7 mouse cellular contexts compared by ENCODE assay signal in the genomic region with DNA sequence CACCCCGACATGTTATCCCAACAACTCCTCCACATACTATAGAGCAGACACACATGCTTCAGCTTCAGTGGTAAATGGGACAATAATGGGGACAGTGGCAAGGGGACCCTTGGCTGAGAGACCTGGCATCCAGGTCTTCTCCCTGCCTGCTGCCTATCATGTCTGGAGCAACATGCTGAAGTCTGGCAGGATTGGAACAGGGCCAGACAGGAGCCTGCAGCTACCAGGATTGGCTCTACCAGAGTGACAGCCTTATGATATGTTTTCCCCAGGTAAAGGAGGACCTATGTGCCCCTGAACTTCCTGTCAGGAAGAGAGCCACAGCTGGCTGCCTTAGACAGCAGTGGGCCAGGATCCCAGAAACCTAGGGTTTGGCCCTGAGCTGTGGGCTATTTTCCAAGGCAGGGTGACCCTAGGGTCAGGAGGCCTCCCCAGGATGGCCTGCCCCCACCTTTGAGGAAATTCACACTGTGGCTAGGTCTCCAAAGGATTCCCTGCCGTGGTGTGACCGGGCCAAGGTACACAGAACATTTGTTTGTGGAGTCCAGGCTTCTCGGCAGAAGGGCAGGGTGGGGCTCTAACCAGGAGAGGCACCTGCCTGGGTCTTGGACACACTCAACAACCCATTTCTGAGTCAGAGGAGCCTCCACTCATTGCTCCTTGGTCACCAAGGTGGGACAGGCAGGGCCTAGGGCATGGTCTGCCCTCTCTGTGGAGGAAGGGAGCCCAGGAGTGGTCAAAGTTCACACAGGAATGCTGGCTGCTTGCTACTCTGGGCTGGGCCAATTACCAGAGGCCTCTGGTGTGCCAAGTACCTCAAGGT.
A peak's percentile ranks its signal among the peaks of the same experiment; 100 is the strongest.
DNase-seq lines count a peak whose midpoint lies in the region; ATAC-seq and TF ChIP-seq lines count a peak whose summit lies in the region.

No protein-coding gene starts in this region.

- H3K4me1 ChIP-seq in hindbrain, embryonic 14.5 days (replicated peaks; ENCODE audit: control insufficient read depth, insufficient read depth, low read length) = peaks cover 28% of the 10 kb centered on the region
- H3K4me1 ChIP-seq in limb, embryonic 14.5 days (ENCODE audit: control insufficient read depth, insufficient read depth, low read length) = peaks cover 34% of the 10 kb centered on the region
- peaks cover 72% of the 10 kb centered on the region for H3K4me1 ChIP-seq in small intestine, adult 2 months (ENCODE audit: control insufficient read depth, insufficient read depth, insufficient read length, low read length)

- H3K9ac ChIP-seq in hindbrain, embryonic 14.5 days = no peak overlapping the region
- no peak overlapping the region for H3K9ac ChIP-seq in limb, embryonic 14.5 days (ENCODE audit: low read depth, low read length, severe bottlenecking)

- peak; percentile 50 for DNase-seq in 3134 (ENCODE audit: extremely low read depth, insufficient read length, low spot score)
- DNase-seq in adrenal gland, postnatal 25 days = peak; percentile 66
- no peak for DNase-seq in hindbrain, embryonic 14.5 days (ENCODE audit: low spot score)
- no peak for DNase-seq in limb, embryonic 14.5 days (ENCODE audit: low spot score)
- DNase-seq in left cerebral cortex, adult 9 months (ENCODE audit: low spot score in 2 of 2) = no peak
- no peak for DNase-seq in right cerebral cortex, adult 2 months (ENCODE audit: low spot score in 2 of 2)

- no peaks in the 10 kb centered on the region for H3K27me3 ChIP-seq in hindbrain, embryonic 14.5 days (ENCODE audit: control insufficient read depth, insufficient read depth, low read length)
- H3K27me3 ChIP-seq in limb, embryonic 14.5 days (ENCODE audit: control insufficient read depth, insufficient read depth, low read length) = no peaks in the 10 kb centered on the region
- H3K27me3 ChIP-seq in small intestine, adult 2 months (ENCODE audit: control insufficient read depth, insufficient read depth, low read length) = no peaks in the 10 kb centered on the region

- peak overlapping the region; percentile 74 for H3K27ac ChIP-seq in hindbrain, embryonic 14.5 days
- H3K27ac ChIP-seq in limb, embryonic 14.5 days (replicated peaks; ENCODE audit: low read depth, low read length) = peak overlapping the region; percentile 83
- peak overlapping the region; percentile 98 for H3K27ac ChIP-seq in small intestine, adult 2 months (ENCODE audit: insufficient read depth, low read depth, low read length)

- no peak overlapping the region for H3K4me3 ChIP-seq in hindbrain, embryonic 14.5 days (replicated peaks; ENCODE audit: low read length)
- no peak overlapping the region for H3K4me3 ChIP-seq in limb, embryonic 14.5 days (replicated peaks; ENCODE audit: low read length)
- H3K4me3 ChIP-seq in small intestine, adult 2 months (ENCODE audit: low read depth, low read length) = no peak overlapping the region

- 80% methylated on average over 4 of the region's 4 CpGs for WGBS in hindbrain, embryonic 14.5 days
- 51% methylated on average over 4 of the region's 4 CpGs for WGBS in limb, embryonic 14.5 days
- WGBS in small intestine, adult 2 months = 30% methylated on average over 4 of the region's 4 CpGs

- no peak for TF ChIP-seq POLR2A in limb, embryonic 14.5 days (IDR thresholded peaks at IDR 0.05; ENCODE audit: borderline replicate concordance, extremely low read depth, insufficient read depth, insufficient read length)
- TF ChIP-seq POLR2A in small intestine, adult 2 months (IDR thresholded peaks at IDR 0.05; ENCODE audit: low read depth, low read length) = no peak

- no peak for ATAC-seq in hindbrain, embryonic 14.5 days (ENCODE audit: low FRiP score)
- ATAC-seq in limb, embryonic 14.5 days (ENCODE audit: low FRiP score, low read depth) = no peak

- no peak for TF ChIP-seq CTCF in small intestine, adult 2 months (IDR thresholded peaks at IDR 0.05; ENCODE audit: extremely low read depth, insufficient read length, insufficient replicate concordance, low read depth, low read length)

- no peak overlapping the region for H3K4me2 ChIP-seq in hindbrain, embryonic 14.5 days (replicated peaks)
- no peak overlapping the region for H3K4me2 ChIP-seq in limb, embryonic 14.5 days (replicated peaks; ENCODE audit: low read depth, low read length, severe bottlenecking)

- no peaks in the 10 kb centered on the region for H3K9me3 ChIP-seq in hindbrain, embryonic 14.5 days (ENCODE audit: control insufficient read depth, low read length)
- no peaks in the 10 kb centered on the region for H3K9me3 ChIP-seq in limb, embryonic 14.5 days (ENCODE audit: control insufficient read depth, low read length)

- H3K36me3 ChIP-seq in hindbrain, embryonic 14.5 days (replicated peaks; ENCODE audit: control insufficient read depth, insufficient read depth) = no peaks in the 10 kb centered on the region
- no peaks in the 10 kb centered on the region for H3K36me3 ChIP-seq in limb, embryonic 14.5 days (ENCODE audit: control insufficient read depth, insufficient read depth, low read length)
- H3K36me3 ChIP-seq in small intestine, adult 2 months (ENCODE audit: control insufficient read depth, insufficient read depth, low read length) = no peaks in the 10 kb centered on the region

Comparison
In these comparisons a context has a peak if more than half of its experiments do, and no peak if none do; other contexts are left out.
1. DNase-seq: peak in 3134 (single experiment) and adrenal gland, postnatal 25 days (single experiment); none in hindbrain, embryonic 14.5 days (single experiment), limb, embryonic 14.5 days (single experiment), left cerebral cortex, adult 9 months (0 of 2) and right cerebral cortex, adult 2 months (0 of 2).
2. Peak in every context shown above with its lines, with median percentiles within 50 percentile points of each other: H3K27ac ChIP-seq.